Mouse (Mus musculus) limb, embryonic 13.5 days (tissue): ENCODE measurements around the gene Syne2. TPM values are rescaled to one million over a fixed set of nuclear protein-coding genes. Genes with fewer than 3 reads are reported as not detected.

Experiments used
- ATAC-seq: fragments of 200-750 bp; cut with Nextera tagmentation; 2 replicates; pipeline ENCODE4 v1.8.0; 2017; ENCODE audit warnings: low read depth, moderate number of reproducible peaks, moderate TSS enrichment; ENCODE audit not compliant: low FRiP score
- H3K27ac ChIP-seq: fragments of 300-500 bp; sonication (generic); 2 replicates; pipeline ENCODE4 v1.5.1; 2015; ENCODE audit warnings: inconsistent platforms, mild to moderate bottlenecking, moderate library complexity
- H3K27me3 ChIP-seq: fragments of 300-500 bp; sonication (generic); 2 replicates; pipeline ENCODE4 v1.6.1; 2015; ENCODE audit warnings: mild to moderate bottlenecking, inconsistent platforms
- H3K36me3 ChIP-seq: fragments of 300-500 bp; sonication (generic); 2 replicates; pipeline ENCODE4 v1.6.1; 2015; ENCODE audit warnings: inconsistent platforms, mild to moderate bottlenecking, moderate library complexity
- H3K4me1 ChIP-seq: fragments of 300-500 bp; sonication (generic); 2 replicates; pipeline ENCODE4 v1.6.1; 2015; ENCODE audit warnings: inconsistent platforms
- H3K4me2 ChIP-seq: fragments of 300-500 bp; sonication (generic); replicated peaks from 2 replicates; pipeline ENCODE4 v1.6.1; 2015; ENCODE audit warnings: inconsistent platforms, mild to moderate bottlenecking, moderate library complexity
- H3K4me3 ChIP-seq: fragments of 300-500 bp; sonication (generic); 2 replicates; pipeline ENCODE4 v1.5.1; 2015; ENCODE audit warnings: moderate library complexity, mild to moderate bottlenecking, inconsistent platforms
- H3K9ac ChIP-seq: fragments of 300-500 bp; sonication (generic); 2 replicates; pipeline ENCODE4 v1.6.1; 2015; ENCODE audit warnings: mild to moderate bottlenecking, inconsistent platforms
- H3K9me3 ChIP-seq: fragments of 300-500 bp; sonication (generic); 2 replicates; pipeline ENCODE4 v1.6.1; 2016; ENCODE audit warnings: inconsistent platforms
- WGBS: fragments of 180-500 bp; shearing (Covaris S2); methylation state at CpG from one replicate; pipeline ENCODE4 v1.1.7; 2015; 5-methylcytosine and 5-hydroxymethylcytosine counted together
- polyA plus RNA-seq: library from polyadenylated mRNA; unstranded; fragments of >200 nt; fragmentation: Nextera tagmentation; extraction: Ambion mirVana; gene quantifications from 2 replicates; pipeline ENCODE4 v1.2.1, GENCODE M21; 2015

Syne2 gene
- polyA plus RNA-seq, 1 experiment from 2014 or later = 71.4 TPM

GRCm38 (mm10) chr12:75833149-75833959 lies 15.4 kb downstream of the Syne2 start:
- Histone ChIP-seq H3K4me2 (peak overlapping the region; percentile 40), H3K4me1 (peaks cover 48% of the 10 kb centered on the region), H3K4me3 (no peak overlapping the region), H3K9ac (no peak overlapping the region), H3K9me3 (no peaks in the 10 kb centered on the region), H3K27me3 (no peaks in the 10 kb centered on the region), H3K36me3 (no peaks in the 10 kb centered on the region), H3K27ac (peak overlapping the region; percentile 56; the same call in 1 of the 2 replicates)
- WGBS = 45% methylated on average over 12 of the region's 12 CpGs
- no peak; the same call in 1 of the 2 replicates for ATAC-seq

GRCm38 (mm10) chr12:75833960-75834729 lies 16.2 kb downstream of the Syne2 start:
- Histone ChIP-seq H3K27ac (no peak overlapping the region), H3K4me1 (peaks cover 46% of the 10 kb centered on the region), H3K9ac (no peak overlapping the region), H3K27me3 (no peaks in the 10 kb centered on the region), H3K4me2 (peak overlapping the region; percentile 40), H3K4me3 (no peak overlapping the region), H3K36me3 (no peaks in the 10 kb centered on the region), H3K9me3 (no peaks in the 10 kb centered on the region)
- ATAC-seq = peak; percentile 75; the same call in 1 of the 2 replicates
- 15% methylated on average over 14 of the region's 14 CpGs for whole genome bisulfite sequencing

GRCm38 (mm10) chr12:75836524-75836962 lies 18.6 kb downstream of the Syne2 start:
- no peak overlapping the region for H3K27ac ChIP-seq
- H3K27me3 ChIP-seq = no peaks in the 10 kb centered on the region
- no peak overlapping the region for H3K4me3 ChIP-seq
- no peak for ATAC-seq
- no peak overlapping the region for H3K4me2 ChIP-seq
- H3K9ac ChIP-seq = no peak overlapping the region
- peaks cover 42% of the 10 kb centered on the region for H3K4me1 ChIP-seq
- H3K9me3 ChIP-seq = no peaks in the 10 kb centered on the region
- WGBS = 23% methylated on average over 11 of the region's 11 CpGs
- H3K36me3 ChIP-seq = no peaks in the 10 kb centered on the region

- Histone ChIP-seq H3K4me1 (peaks cover 42% of the 10 kb centered on the region), H3K4me3 (no peak overlapping the region)
Observed at GRCm38 (mm10) chr12:75837462-75837861, 19.5 kb downstream of the Syne2 start.

GRCm38 (mm10) chr12:75839083-75839736 lies 21.3 kb downstream of the Syne2 start:
- 81% methylated on average over 11 of the region's 11 CpGs for WGBS
- Histone ChIP-seq H3K9ac (no peak overlapping the region), H3K36me3 (no peaks in the 10 kb centered on the region), H3K27ac (no peak overlapping the region), H3K4me2 (no peak overlapping the region), H3K4me1 (peaks cover 30% of the 10 kb centered on the region), H3K9me3 (no peaks in the 10 kb centered on the region), H3K4me3 (no peak overlapping the region), H3K27me3 (no peaks in the 10 kb centered on the region)
- ATAC-seq = no peak

More at GRCm38 (mm10) chr12:75837462-75837861, 19.5 kb downstream of the Syne2 start:
- H3K36me3 ChIP-seq = no peaks in the 10 kb centered on the region
- H3K9me3 ChIP-seq = no peaks in the 10 kb centered on the region
- 61% methylated on average over 4 of the region's 4 CpGs for WGBS
- no peak for ATAC-seq
- no peak overlapping the region for H3K27ac ChIP-seq
- no peaks in the 10 kb centered on the region for H3K27me3 ChIP-seq
- no peak overlapping the region for H3K4me2 ChIP-seq
- no peak overlapping the region for H3K9ac ChIP-seq

GRCm38 (mm10) chr12:75841183-75841582 lies 23.2 kb downstream of the Syne2 start:
- whole genome bisulfite sequencing = 76% methylated on average over 7 of the region's 7 CpGs
- Histone ChIP-seq H3K27ac (no peak overlapping the region), H3K27me3 (no peaks in the 10 kb centered on the region), H3K36me3 (no peaks in the 10 kb centered on the region), H3K4me3 (no peak overlapping the region), H3K4me2 (no peak overlapping the region), H3K9ac (no peak overlapping the region), H3K9me3 (no peaks in the 10 kb centered on the region), H3K4me1 (peaks cover 11% of the 10 kb centered on the region)
- ATAC-seq = no peak

GRCm38 (mm10) chr12:75844311-75844710 lies 26.4 kb downstream of the Syne2 start:
- WGBS = 78% methylated on average over 4 of the region's 4 CpGs
- no peak overlapping the region for H3K4me3 ChIP-seq
- H3K4me2 ChIP-seq = no peak overlapping the region
- H3K9me3 ChIP-seq = no peaks in the 10 kb centered on the region
- no peak for ATAC-seq
- H3K27ac ChIP-seq = no peak overlapping the region
- 0 out of 2 replicates have a peak, but pooled peaks cover 2% of the 10 kb centered on the region for H3K4me1 ChIP-seq
- H3K9ac ChIP-seq = no peak overlapping the region
- peaks cover 3% of the 10 kb centered on the region; the same call in 1 of the 2 replicates for H3K36me3 ChIP-seq
- H3K27me3 ChIP-seq = no peaks in the 10 kb centered on the region

GRCm38 (mm10) chr12:75845070-75845469 lies 27.1 kb downstream of the Syne2 start:
- Histone ChIP-seq H3K4me2 (no peak overlapping the region), H3K27me3 (no peaks in the 10 kb centered on the region), H3K9me3 (no peaks in the 10 kb centered on the region), H3K27ac (no peak overlapping the region), H3K9ac (no peak overlapping the region), H3K36me3 (peaks cover 3% of the 10 kb centered on the region; the same call in 1 of the 2 replicates), H3K4me3 (no peak overlapping the region), H3K4me1 (no peaks in the 10 kb centered on the region)
- 80% methylated on average over 9 of the region's 9 CpGs for WGBS
- ATAC-seq = no peak

GRCm38 (mm10) chr12:75846513-75846912 lies 28.6 kb downstream of the Syne2 start:
- no peaks in the 10 kb centered on the region for H3K9me3 ChIP-seq
- H3K9ac ChIP-seq = no peak overlapping the region
- no peak overlapping the region for H3K4me2 ChIP-seq
- H3K27me3 ChIP-seq = no peaks in the 10 kb centered on the region
- WGBS = 85% methylated on average over 12 of the region's 12 CpGs
- no peaks in the 10 kb centered on the region for H3K4me1 ChIP-seq
- H3K4me3 ChIP-seq = no peak overlapping the region
- no peak for ATAC-seq
- peaks cover 3% of the 10 kb centered on the region; the same call in 1 of the 2 replicates for H3K36me3 ChIP-seq
- H3K27ac ChIP-seq = no peak overlapping the region

GRCm38 (mm10) chr12:75850205-75850604 lies 32.3 kb downstream of the Syne2 start:
- Histone ChIP-seq H3K27ac (no peak overlapping the region), H3K9me3 (no peaks in the 10 kb centered on the region), H3K4me1 (peaks cover 20% of the 10 kb centered on the region), H3K4me3 (no peak overlapping the region), H3K36me3 (peaks cover 3% of the 10 kb centered on the region; the same call in 1 of the 2 replicates), H3K4me2 (no peak overlapping the region), H3K9ac (no peak overlapping the region), H3K27me3 (no peaks in the 10 kb centered on the region)
- 59% methylated on average over 3 of the region's 3 CpGs for WGBS
- no peak for ATAC-seq

GRCm38 (mm10) chr12:75851481-75851880 lies 33.5 kb downstream of the Syne2 start:
- Histone ChIP-seq H3K27ac (no peak overlapping the region), H3K36me3 (peaks cover 2% of the 10 kb centered on the region; the same call in 1 of the 2 replicates), H3K9ac (no peak overlapping the region), H3K27me3 (no peaks in the 10 kb centered on the region), H3K4me3 (no peak overlapping the region), H3K9me3 (no peaks in the 10 kb centered on the region), H3K4me1 (peaks cover 24% of the 10 kb centered on the region), H3K4me2 (no peak overlapping the region)
- 76% methylated on average over 8 of the region's 8 CpGs for WGBS
- no peak for ATAC-seq

- Histone ChIP-seq H3K4me2 (no peak overlapping the region), H3K27me3 (no peaks in the 10 kb centered on the region), H3K9ac (no peak overlapping the region), H3K4me3 (no peak overlapping the region), H3K27ac (no peak overlapping the region), H3K36me3 (no peaks in the 10 kb centered on the region), H3K4me1 (peaks cover 24% of the 10 kb centered on the region), H3K9me3 (no peaks in the 10 kb centered on the region)
- no peak for ATAC-seq
- WGBS = 63% methylated on average over 6 of the region's 6 CpGs
Observed at GRCm38 (mm10) chr12:75852384-75852783, 34.5 kb downstream of the Syne2 start.
